Mouse (Mus musculus) cerebral cortex, adult 2 months (tissue): ENCODE data around the gene Nkx6-1.

ENCODE experiments used
- WGBS: fragments of 180-500 bp; shearing (Covaris S2); methylation state at CpG from one replicate; pipeline ENCODE4 v1.1.7; 2018; 5-methylcytosine and 5-hydroxymethylcytosine counted together

Gene Nkx6-1

DNA sequence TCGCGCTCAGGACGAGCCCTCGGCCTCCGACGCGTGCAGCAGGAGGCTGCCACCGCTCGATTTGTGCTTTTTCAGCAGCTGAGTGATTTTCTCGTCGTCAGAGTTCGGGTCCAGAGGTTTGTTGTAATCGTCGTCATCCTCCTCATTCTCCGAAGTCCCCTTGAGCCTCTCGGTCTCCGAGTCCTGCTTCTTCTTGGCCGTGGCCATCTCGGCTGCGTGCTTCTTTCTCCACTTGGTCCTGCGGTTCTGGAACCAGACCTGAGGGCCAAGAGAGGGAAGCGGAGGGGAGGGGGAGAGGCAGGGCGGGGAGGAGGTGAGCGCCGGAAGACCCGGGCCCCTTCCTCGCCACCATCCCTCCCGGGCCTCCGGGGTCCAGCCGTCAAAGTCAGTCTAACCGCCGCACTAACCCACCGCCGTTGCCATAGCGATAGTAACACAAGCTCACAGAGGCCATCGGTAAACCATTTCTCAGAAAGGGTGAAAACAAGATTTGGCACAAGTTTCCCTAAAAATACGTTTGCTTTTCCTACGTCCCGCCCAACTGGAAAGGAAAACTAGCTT lies 5.3 kb downstream of the Nkx6-1 start:
- 5% methylated on average over 39 of the region's 39 CpGs for WGBS

- WGBS = 5% methylated on average over 23 of the region's 23 CpGs
Observed at GRCm38 (mm10) chr5:101658984-101659290, 5.9 kb downstream of the Nkx6-1 start.

DNA sequence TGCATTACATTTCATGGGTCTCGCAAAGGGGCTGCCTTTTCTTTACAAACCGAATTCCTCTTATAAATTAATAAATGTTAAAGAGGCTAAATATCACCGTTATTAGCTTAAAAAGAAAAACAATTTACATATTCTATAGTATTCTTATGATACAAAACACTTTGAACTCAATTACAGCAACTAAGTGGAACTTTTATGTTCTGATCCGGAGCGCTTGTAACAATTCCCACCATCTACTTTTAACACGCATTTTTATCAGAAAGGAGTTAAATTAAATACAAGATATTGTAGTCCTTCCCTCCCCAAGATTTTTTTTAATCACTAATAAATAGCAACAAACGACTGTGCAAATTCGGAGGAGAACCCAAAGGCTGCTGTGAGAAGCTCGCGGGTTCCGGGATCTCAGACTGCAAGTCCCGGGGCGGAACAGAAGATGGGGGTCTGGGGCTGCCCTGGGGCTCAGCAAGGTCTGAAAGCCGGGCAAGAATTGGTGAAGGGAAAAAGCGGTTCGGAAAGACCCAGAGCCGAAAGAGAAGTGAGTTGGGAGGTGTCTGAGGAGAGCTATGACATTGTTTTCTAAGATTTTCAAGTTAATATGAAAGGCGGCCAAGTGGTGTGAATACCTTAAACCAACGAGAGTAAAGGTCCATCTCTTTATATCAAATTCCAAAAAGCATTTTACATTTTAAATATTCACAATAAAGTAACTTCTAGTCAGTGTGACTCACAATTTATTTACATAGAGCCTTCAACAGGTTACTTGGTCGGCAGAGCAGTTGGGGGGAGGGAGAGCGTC lies 6.4 kb downstream of the Nkx6-1 start:
- WGBS = 9% methylated on average over 21 of the region's 21 CpGs

DNA sequence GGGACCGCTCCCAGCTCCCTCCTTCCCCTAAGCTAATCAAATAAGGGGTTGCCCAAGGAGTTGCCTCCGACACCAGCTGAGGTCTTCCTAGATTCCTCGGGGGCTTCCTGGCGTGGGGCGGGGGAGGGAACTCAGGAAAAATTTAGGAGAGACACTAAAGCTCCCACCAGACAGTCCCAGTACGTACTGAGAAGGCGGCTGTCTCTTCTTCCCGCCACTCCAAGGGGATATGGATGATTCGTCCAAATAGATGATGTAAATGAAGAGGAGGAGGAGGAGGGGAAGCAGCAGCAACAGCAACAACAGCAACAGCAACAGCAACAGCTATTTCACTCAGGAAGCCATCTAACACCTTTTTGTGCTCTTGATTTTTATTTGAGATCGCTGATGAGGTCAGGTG lies 7.1 kb downstream of the Nkx6-1 start:
- 7% methylated on average over 10 of the region's 10 CpGs for WGBS

GRCm38 (mm10) chr5:101656107-101656506 lies 8.7 kb downstream of the Nkx6-1 start:
- WGBS = 26% methylated on average over 3 of the region's 3 CpGs

GRCm38 (mm10) chr5:101655418-101655817 lies 9.4 kb downstream of the Nkx6-1 start:
- WGBS = 33% methylated on average over 7 of the region's 7 CpGs

GRCm38 (mm10) chr5:101647726-101648686 lies 16.8 kb downstream of the Nkx6-1 start:
- WGBS = 6% methylated on average over 53 of the region's 53 CpGs

GRCm38 (mm10) chr5:101646961-101647575 lies 17.7 kb downstream of the Nkx6-1 start:
- WGBS = 29% methylated on average over 20 of the region's 20 CpGs

DNA sequence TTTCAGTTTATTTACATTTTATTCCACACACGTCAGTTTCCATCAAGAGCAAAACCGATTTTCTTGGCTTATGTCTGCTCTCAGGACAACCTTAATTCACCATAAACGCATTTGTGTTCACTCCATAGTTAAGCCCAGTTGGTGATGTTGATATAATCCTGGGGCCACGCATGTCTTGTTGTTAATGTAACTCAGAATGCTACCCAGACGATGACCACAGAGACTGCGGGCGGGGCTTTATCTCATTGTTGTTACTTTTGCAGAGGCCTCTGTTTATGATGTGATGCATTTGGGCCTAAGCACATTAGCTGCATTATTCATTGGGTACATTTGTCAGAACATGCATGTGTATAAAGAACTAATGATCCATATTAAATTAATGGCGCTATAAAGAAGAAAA lies 19.7 kb downstream of the Nkx6-1 start:
- WGBS = 82% methylated on average over 8 of the region's 8 CpGs

GRCm38 (mm10) chr5:101638101-101638500 lies 26.7 kb downstream of the Nkx6-1 start:
- WGBS = 89% methylated on average over 4 of the region's 4 CpGs
